Mouse (Mus musculus) intestine, postnatal 0 days (tissue): ENCODE measurements around the gene Lzts3. TPM values are rescaled to one million over a fixed set of nuclear protein-coding genes. Genes with fewer than 3 reads are reported as not detected.
A peak's percentile ranks its signal among the peaks of the same experiment; 100 is the strongest.

ENCODE experiments used
- ATAC-seq: fragments of 200-750 bp; cut with Nextera tagmentation; 2 replicates; pipeline ENCODE4 v1.8.0; 2017; ENCODE audit warnings: mild to moderate bottlenecking, moderate TSS enrichment, moderate library complexity
- H3K27ac ChIP-seq: fragments of 300-500 bp; sonication (generic); 2 replicates; pipeline ENCODE4 v1.5.1; 2014; ENCODE audit warnings: mild to moderate bottlenecking, low read depth, low read length, moderate library complexity
- H3K27me3 ChIP-seq: fragments of 300-500 bp; sonication (generic); replicated peaks from 2 replicates; pipeline ENCODE4 v1.6.1; 2014; ENCODE audit warnings: low read length, mixed read lengths; ENCODE audit not compliant: control insufficient read depth, insufficient read depth
- H3K36me3 ChIP-seq: fragments of 300-500 bp; sonication (generic); 2 replicates; pipeline ENCODE4 v1.6.1; 2014; ENCODE audit warnings: mild to moderate bottlenecking, moderate library complexity; ENCODE audit not compliant: control insufficient read depth, insufficient read depth
- H3K4me1 ChIP-seq: fragments of 300-500 bp; sonication (generic); replicated peaks from 2 replicates; pipeline ENCODE4 v1.6.1; 2014; ENCODE audit warnings: antibody characterized with exemption, low read length, mixed read lengths; ENCODE audit not compliant: control insufficient read depth, insufficient read depth
- H3K4me2 ChIP-seq: fragments of 300-500 bp; sonication (generic); replicated peaks from 2 replicates; pipeline ENCODE4 v1.6.1; 2014; ENCODE audit warnings: low read depth, mild to moderate bottlenecking, moderate library complexity
- H3K4me3 ChIP-seq: fragments of 300-500 bp; sonication (generic); 2 replicates; pipeline ENCODE4 v1.5.1; 2014; ENCODE audit warnings: low read depth, low read length
- H3K9ac ChIP-seq: fragments of 300-500 bp; sonication (generic); 2 replicates; pipeline ENCODE4 v1.6.1; 2014; ENCODE audit warnings: mild to moderate bottlenecking, low read depth, low read length
- H3K9me3 ChIP-seq: fragments of 300-500 bp; sonication (generic); 2 replicates; pipeline ENCODE4 v1.6.1; 2016; ENCODE audit warnings: mixed run types; ENCODE audit not compliant: control insufficient read depth
- CTCF ChIP-seq: sonication (generic); IDR thresholded peaks from 2 replicates; pipeline ENCODE4 v1.5.1; 2016; ENCODE audit warnings: low read depth, mild to moderate bottlenecking, control low read depth, antibody characterized with exemption, moderate library complexity
- WGBS: fragments of 180-500 bp; shearing (Covaris S2); extraction: QIAGEN DNeasy Blood & Tissue Kit; methylation state at CpG from one replicate; pipeline ENCODE4 v1.1.7; 2014; 5-methylcytosine and 5-hydroxymethylcytosine counted together
- polyA plus RNA-seq: library from polyadenylated mRNA; unstranded; fragments of >200 nt; fragmentation: Nextera tagmentation; extraction: Ambion mirVana; gene quantifications from 2 replicates; pipeline ENCODE4 v1.2.1, GENCODE M21; 2015

Lzts3 gene
- polyA plus RNA-seq, 1 experiment from 2014 or later: 9.7 TPM

DNA sequence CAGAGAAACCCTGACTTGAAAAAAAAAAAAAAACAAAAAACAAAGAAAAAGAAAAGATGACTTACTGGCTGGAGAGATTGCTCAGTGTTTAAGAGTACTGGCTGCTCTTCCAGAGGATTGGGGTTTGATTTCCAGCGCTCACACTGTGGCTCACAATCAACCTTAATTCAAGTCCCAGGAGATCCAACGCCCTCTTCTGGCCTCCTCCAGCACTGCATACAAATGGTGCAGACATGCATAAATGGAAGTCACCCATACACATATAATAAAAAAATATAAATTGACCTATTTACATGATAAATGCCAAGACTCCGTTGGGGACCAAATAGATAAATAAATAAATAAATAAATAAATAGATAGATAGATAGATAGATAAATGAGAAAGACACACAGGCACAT is 14.2 kb downstream of the Lzts3 start:
- H3K27me3 ChIP-seq: no peaks in the 10 kb centered on the region
- peak overlapping the region; percentile 67 for H3K4me2 ChIP-seq
- 66% methylated on average over 3 of the region's 3 CpGs for WGBS
- H3K27ac ChIP-seq: no peak overlapping the region
- no peak for ATAC-seq
- no peak overlapping the region for H3K9ac ChIP-seq
- H3K36me3 ChIP-seq: peaks cover 13% of the 10 kb centered on the region
- H3K4me3 ChIP-seq: no peak overlapping the region
- TF ChIP-seq CTCF: peak; percentile 45; the same call in 1 of the 2 replicates
- H3K9me3 ChIP-seq: no peaks in the 10 kb centered on the region
- peaks cover 3% of the 10 kb centered on the region; the same call in 1 of the 2 replicates for H3K4me1 ChIP-seq

GRCm38 (mm10) chr2:130618972-130619371 is 23.6 kb downstream of the Lzts3 start:
- Histone ChIP-seq H3K4me3 (no peak overlapping the region), H3K4me1 (no peaks in the 10 kb centered on the region), H3K27me3 (no peaks in the 10 kb centered on the region), H3K27ac (peak overlapping the region; percentile 50; the same call in 1 of the 2 replicates), H3K36me3 (peaks cover 20% of the 10 kb centered on the region), H3K9me3 (no peaks in the 10 kb centered on the region), H3K4me2 (no peak overlapping the region), H3K9ac (no peak overlapping the region)
- WGBS: 68% methylated on average over 7 of the region's 7 CpGs
- ATAC-seq: peak; percentile 82
- TF ChIP-seq CTCF: no peak

GRCm38 (mm10) chr2:130613091-130613490 is 29.5 kb downstream of the Lzts3 start:
- Histone ChIP-seq H3K27ac (no peak overlapping the region), H3K9me3 (no peaks in the 10 kb centered on the region), H3K27me3 (no peaks in the 10 kb centered on the region), H3K4me3 (no peak overlapping the region), H3K4me2 (no peak overlapping the region), H3K9ac (no peak overlapping the region), H3K36me3 (peaks cover 8% of the 10 kb centered on the region; the same call in 1 of the 2 replicates), H3K4me1 (no peaks in the 10 kb centered on the region)
- ATAC-seq: no peak
- WGBS: 68% methylated on average over 3 of the region's 3 CpGs
- peak; percentile 74 for TF ChIP-seq CTCF

GRCm38 (mm10) chr2:130602195-130602594 is 40.4 kb downstream of the Lzts3 start:
- TF ChIP-seq CTCF: no peak
- no peak overlapping the region for H3K9ac ChIP-seq

GRCm38 (mm10) chr2:130598399-130598798 is 44.2 kb downstream of the Lzts3 start:
- 71% methylated on average over 3 of the region's 3 CpGs for WGBS
- Histone ChIP-seq H3K9me3 (no peaks in the 10 kb centered on the region), H3K4me3 (no peak overlapping the region), H3K9ac (no peak overlapping the region), H3K4me2 (no peak overlapping the region), H3K27me3 (no peaks in the 10 kb centered on the region), H3K36me3 (peaks cover 49% of the 10 kb centered on the region; the same call in 1 of the 2 replicates), H3K4me1 (no peaks in the 10 kb centered on the region), H3K27ac (no peak overlapping the region)
- no peak for ATAC-seq
- no peak for TF ChIP-seq CTCF

More at GRCm38 (mm10) chr2:130602195-130602594, 40.4 kb downstream of the Lzts3 start:
- 89% methylated on average over 4 of the region's 4 CpGs for WGBS
- no peak overlapping the region for H3K4me2 ChIP-seq
- no peaks in the 10 kb centered on the region for H3K9me3 ChIP-seq
- ATAC-seq: no peak
- H3K36me3 ChIP-seq: peaks cover 50% of the 10 kb centered on the region
- no peak overlapping the region for H3K27ac ChIP-seq
- no peaks in the 10 kb centered on the region for H3K4me1 ChIP-seq
- H3K4me3 ChIP-seq: no peak overlapping the region
- H3K27me3 ChIP-seq: no peaks in the 10 kb centered on the region

DNA sequence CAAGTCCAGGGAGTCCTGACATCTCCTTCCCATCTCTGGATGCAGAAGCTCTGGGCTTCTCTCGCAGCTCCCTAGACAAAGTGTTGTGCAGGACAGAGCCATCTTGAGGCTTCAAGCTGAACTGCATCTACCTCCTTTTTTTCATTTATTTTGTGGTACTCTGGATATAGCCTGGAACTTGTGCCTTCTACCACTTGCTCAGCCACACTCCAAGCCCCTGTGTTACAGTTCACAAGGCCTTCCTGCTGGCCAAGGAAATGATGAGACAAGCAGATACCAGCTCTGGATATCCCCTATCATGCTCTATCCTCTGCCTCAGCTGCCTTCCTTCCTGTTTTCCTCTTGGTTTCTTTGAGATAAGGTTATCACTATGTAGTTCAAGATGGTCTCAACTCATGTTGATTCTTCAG is 45.0 kb downstream of the Lzts3 start:
- no peak for ATAC-seq
- 5% methylated on average over 1 of the region's 1 CpGs for WGBS
- Histone ChIP-seq H3K9ac (no peak overlapping the region), H3K36me3 (peaks cover 43% of the 10 kb centered on the region; the same call in 1 of the 2 replicates), H3K4me1 (no peaks in the 10 kb centered on the region), H3K4me3 (no peak overlapping the region), H3K9me3 (no peaks in the 10 kb centered on the region), H3K4me2 (no peak overlapping the region), H3K27me3 (no peaks in the 10 kb centered on the region), H3K27ac (no peak overlapping the region)
- TF ChIP-seq CTCF: peak; percentile 76

GRCm38 (mm10) chr2:130595596-130595995 is 47.0 kb downstream of the Lzts3 start:
- 93% methylated on average over 1 of the region's 1 CpGs for WGBS
- no peak for ATAC-seq
- H3K9ac ChIP-seq: no peak overlapping the region
- no peak overlapping the region for H3K27ac ChIP-seq
- no peak for TF ChIP-seq CTCF
- H3K9me3 ChIP-seq: no peaks in the 10 kb centered on the region
- H3K4me3 ChIP-seq: no peak overlapping the region
- H3K36me3 ChIP-seq: peaks cover 53% of the 10 kb centered on the region
- H3K4me2 ChIP-seq: no peak overlapping the region
- H3K4me1 ChIP-seq: no peaks in the 10 kb centered on the region
- no peaks in the 10 kb centered on the region for H3K27me3 ChIP-seq
